Mouse (Mus musculus) liver, adult 2 months (tissue): ENCODE data around the gene Cct3.

Experiments
- CTCF ChIP-seq: fragments of 200-500 bp; IDR thresholded peaks from 2 replicates; pipeline ENCODE4 v1.5.1; 2011; ENCODE audit warnings: low read depth, low read length, control low read depth
- POLR2A ChIP-seq: fragments of 200-500 bp; IDR thresholded peaks from 2 replicates; pipeline ENCODE4 v1.6.1; 2011; ENCODE audit warnings: low read length, control low read depth; ENCODE audit not compliant: insufficient read depth; ENCODE audit errors: extremely low read depth

- TF ChIP-seq POLR2A (no peak), CTCF (no peak)
Measured at GRCm38 (mm10) chr3:88350732-88351131, 53.8 kb downstream of the Cct3 start.
